Mouse (Mus musculus) spleen, adult 2 months (tissue): ENCODE data around the gene Rgs14.
A peak's percentile ranks its signal among the peaks of the same experiment; 100 is the strongest.

Experiments
- CTCF ChIP-seq: fragments of 200-500 bp; IDR thresholded peaks from 2 replicates; pipeline ENCODE4 v1.5.1; 2011; ENCODE audit warnings: mild to moderate bottlenecking, inconsistent platforms; ENCODE audit not compliant: insufficient read depth, insufficient read length, insufficient replicate concordance; ENCODE audit errors: extremely low read depth
- POLR2A ChIP-seq: fragments of 200-500 bp; IDR thresholded peaks from 2 replicates; pipeline ENCODE4 v1.6.1; 2011; ENCODE audit warnings: low read depth, low read length, inconsistent platforms

DNA sequence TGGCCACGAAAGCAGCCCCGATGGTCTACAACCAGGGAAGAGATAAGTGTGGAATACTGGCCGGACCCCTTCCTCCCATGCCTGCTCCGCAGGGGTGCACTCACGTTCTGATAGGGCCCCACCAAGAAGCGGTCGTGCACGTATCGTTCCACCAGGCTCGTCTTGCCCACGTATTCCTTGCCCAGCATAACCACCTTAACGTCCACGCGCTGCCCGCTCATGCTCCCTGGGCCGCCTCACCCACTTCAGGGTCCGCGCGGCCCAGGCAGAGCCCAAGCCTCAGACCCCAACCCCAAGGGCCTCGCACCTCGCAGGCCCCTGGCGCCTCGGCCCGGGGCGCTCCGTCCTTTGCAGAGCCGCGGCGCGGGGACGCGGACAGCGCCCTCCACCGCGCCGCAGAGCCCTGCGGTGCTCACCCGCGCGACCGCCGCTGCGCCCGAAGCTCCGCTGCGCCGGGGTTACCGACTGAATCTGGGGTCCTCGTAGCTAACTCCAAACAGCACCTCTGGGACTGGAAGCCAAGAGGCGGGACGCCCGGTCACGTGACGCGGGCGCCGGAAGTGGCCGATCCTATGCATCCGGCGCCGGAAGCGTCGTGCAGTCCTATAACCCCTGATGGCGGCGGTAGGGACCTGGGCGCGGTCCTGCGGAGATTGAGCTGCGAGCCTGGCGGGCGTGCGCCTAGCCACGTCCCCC, 48.0 kb upstream of the Rgs14 start, which contains the start of gene Rab24:
- TF ChIP-seq CTCF (no peak), POLR2A (peak; percentile 49)
